Mouse (Mus musculus): Measurements from ENCODE around the gene Syngr4.

The Syngr4 gene

GRCm38 (mm10) chr7:45873061-45873947 is 23.2 kb downstream of the Syngr4 start:
- in situ Hi-C loops (cut with MboI; ENCODE audit: low pct_unique_long_range_greater_than_20kb in 1 of 2, low sequenced_read_pairs in 2 of 2, unreplicated experiment in 1 of 2) = no loop called here

GRCm38 (mm10) chr7:45872624-45873023 is 23.9 kb downstream of the Syngr4 start, which contains the start of gene Kdelr1:
Gene Kdelr1, plus strand, starts transcription at chr7:45872772.
- in situ Hi-C loops (cut with MboI; ENCODE audit: low pct_unique_long_range_greater_than_20kb in 1 of 2, low sequenced_read_pairs in 2 of 2, unreplicated experiment in 1 of 2) = no loop called here

- in situ Hi-C loops (cut with MboI; ENCODE audit: low pct_unique_long_range_greater_than_20kb in 1 of 2, low sequenced_read_pairs in 2 of 2, unreplicated experiment in 1 of 2) = no loop called here
Observed at GRCm38 (mm10) chr7:45870282-45871058, 26.0 kb downstream of the Syngr4 start.

- in situ Hi-C loops (cut with MboI; ENCODE audit: low pct_unique_long_range_greater_than_20kb in 1 of 2, low sequenced_read_pairs in 2 of 2, unreplicated experiment in 1 of 2) = no loop called here
Observed at GRCm38 (mm10) chr7:45869787-45870186, 26.7 kb downstream of the Syngr4 start.

- in situ Hi-C loops (cut with MboI; ENCODE audit: low pct_unique_long_range_greater_than_20kb in 1 of 2, low sequenced_read_pairs in 2 of 2, unreplicated experiment in 1 of 2) = no loop called here
Observed at GRCm38 (mm10) chr7:45869107-45869670, 27.3 kb downstream of the Syngr4 start.

- in situ Hi-C loops (cut with MboI; ENCODE audit: low pct_unique_long_range_greater_than_20kb in 1 of 2, low sequenced_read_pairs in 2 of 2, unreplicated experiment in 1 of 2) = no loop called here
Observed at GRCm38 (mm10) chr7:45867871-45868270, 28.6 kb downstream of the Syngr4 start.

- in situ Hi-C loops (cut with MboI; ENCODE audit: low pct_unique_long_range_greater_than_20kb in 1 of 2, low sequenced_read_pairs in 2 of 2, unreplicated experiment in 1 of 2) = no loop called here
Observed at GRCm38 (mm10) chr7:45865925-45866910, 30.3 kb downstream of the Syngr4 start.

- in situ Hi-C loops (cut with MboI; ENCODE audit: low pct_unique_long_range_greater_than_20kb in 1 of 2, low sequenced_read_pairs in 2 of 2, unreplicated experiment in 1 of 2) = no loop called here
Observed at GRCm38 (mm10) chr7:45864435-45864834, 32.1 kb downstream of the Syngr4 start.

GRCm38 (mm10) chr7:45862804-45863203 is 33.7 kb downstream of the Syngr4 start:
- in situ Hi-C loops (cut with MboI; ENCODE audit: low pct_unique_long_range_greater_than_20kb in 1 of 2, low sequenced_read_pairs in 2 of 2, unreplicated experiment in 1 of 2) = no loop called here

- in situ Hi-C loops (cut with MboI; ENCODE audit: low pct_unique_long_range_greater_than_20kb in 1 of 2, low sequenced_read_pairs in 2 of 2, unreplicated experiment in 1 of 2) = no loop called here
Observed at GRCm38 (mm10) chr7:45859008-45859407, 37.5 kb downstream of the Syngr4 start.

- in situ Hi-C loops (cut with MboI; ENCODE audit: low pct_unique_long_range_greater_than_20kb in 1 of 2, low sequenced_read_pairs in 2 of 2, unreplicated experiment in 1 of 2) = no loop called here
Observed at GRCm38 (mm10) chr7:45856950-45857901, 39.3 kb downstream of the Syngr4 start.

- in situ Hi-C loops (cut with MboI; ENCODE audit: low pct_unique_long_range_greater_than_20kb in 1 of 2, low sequenced_read_pairs in 2 of 2, unreplicated experiment in 1 of 2) = no loop called here
Observed at GRCm38 (mm10) chr7:45853089-45853488, 43.4 kb downstream of the Syngr4 start.

GRCm38 (mm10) chr7:45850661-45851060 is 45.9 kb downstream of the Syngr4 start:
- in situ Hi-C loops (cut with MboI; ENCODE audit: low pct_unique_long_range_greater_than_20kb in 1 of 2, low sequenced_read_pairs in 2 of 2, unreplicated experiment in 1 of 2) = no loop called here

GRCm38 (mm10) chr7:45848447-45849027 is 48.0 kb downstream of the Syngr4 start:
- in situ Hi-C loops (cut with MboI; ENCODE audit: low pct_unique_long_range_greater_than_20kb in 1 of 2, low sequenced_read_pairs in 2 of 2, unreplicated experiment in 1 of 2) = no loop called here

- in situ Hi-C loops (cut with MboI; ENCODE audit: low pct_unique_long_range_greater_than_20kb in 1 of 2, low sequenced_read_pairs in 2 of 2, unreplicated experiment in 1 of 2) = no loop called here
Observed at GRCm38 (mm10) chr7:45842950-45843744, 53.4 kb downstream of the Syngr4 start.

All from mouse embryonic stem cell (cell line).